8 mouse cellular contexts compared by ENCODE assay signal in the genomic region with DNA sequence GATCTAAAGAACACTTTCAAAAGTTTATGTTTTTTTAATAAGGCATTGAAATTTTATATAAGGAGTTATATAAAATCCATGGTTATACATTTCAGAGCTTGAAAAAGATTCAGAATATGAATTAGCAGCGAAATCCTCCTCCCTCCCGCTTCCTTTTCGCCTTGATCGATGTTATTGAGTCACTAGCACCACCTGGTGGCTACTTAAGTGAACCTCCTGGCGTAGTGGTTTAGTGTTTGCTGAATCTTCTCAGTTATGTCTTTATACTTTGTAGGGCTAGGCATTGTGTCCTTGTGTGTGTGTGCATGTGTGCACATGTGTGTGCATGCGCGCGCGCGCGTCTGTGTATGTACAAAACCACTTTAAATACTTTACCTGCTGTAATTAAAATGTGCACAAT. TPM values are rescaled to one million over a fixed set of nuclear protein-coding genes. Genes with fewer than 3 reads are reported as not detected.
DNase-seq lines count a peak whose midpoint lies in the region; ATAC-seq and TF ChIP-seq lines count a peak whose summit lies in the region.

No protein-coding gene starts in this region.

- H3K27me3 ChIP-seq in spleen, adult 2 months (ENCODE audit: control insufficient read depth, insufficient read depth, low read length), result no peaks in the 10 kb centered on the region
- H3K27me3 ChIP-seq in intestine, embryonic 15.5 days (replicated peaks), result no peaks in the 10 kb centered on the region
- no peaks in the 10 kb centered on the region for H3K27me3 ChIP-seq in midbrain, embryonic 15.5 days (replicated peaks)

- H3K4me2 ChIP-seq in intestine, embryonic 15.5 days (replicated peaks), result no peak overlapping the region
- H3K4me2 ChIP-seq in midbrain, embryonic 15.5 days, result no peak overlapping the region

- peak; percentile 66; the same call in 1 of the 2 replicates for ATAC-seq in intestine, embryonic 15.5 days
- ATAC-seq in midbrain, embryonic 15.5 days (replicated peaks), result peak; percentile 94

- no peak overlapping the region for H3K9ac ChIP-seq in intestine, embryonic 15.5 days
- H3K9ac ChIP-seq in midbrain, embryonic 15.5 days, result no peak overlapping the region

- TF ChIP-seq CTCF in spleen, adult 2 months (IDR thresholded peaks at IDR 0.05; ENCODE audit: extremely low read depth, insufficient read depth, insufficient read length, insufficient replicate concordance), result peak; percentile 35; the same call in 1 of the 2 replicates
- peak; percentile 90 for TF ChIP-seq CTCF in left cerebral cortex, adult 2 months (IDR thresholded peaks at IDR 0.05)

- no peak overlapping the region for H3K4me3 ChIP-seq in spleen, adult 2 months (ENCODE audit: extremely low read depth, insufficient read depth, insufficient read length)
- H3K4me3 ChIP-seq in intestine, embryonic 15.5 days (replicated peaks), result no peak overlapping the region
- H3K4me3 ChIP-seq in left cerebral cortex, adult 2 months, result no peak overlapping the region
- H3K4me3 ChIP-seq in midbrain, embryonic 15.5 days, result no peak overlapping the region

- H3K4me1 ChIP-seq in spleen, adult 2 months (ENCODE audit: control insufficient read depth, insufficient read depth, insufficient read length), result no peaks in the 10 kb centered on the region
- H3K4me1 ChIP-seq in intestine, embryonic 15.5 days (replicated peaks), result no peaks in the 10 kb centered on the region
- H3K4me1 ChIP-seq in midbrain, embryonic 15.5 days, result no peaks in the 10 kb centered on the region

- no peak for TF ChIP-seq POLR2A in spleen, adult 2 months (IDR thresholded peaks at IDR 0.05; ENCODE audit: low read depth, low read length)

- no peaks in the 10 kb centered on the region for H3K9me3 ChIP-seq in intestine, embryonic 15.5 days
- H3K9me3 ChIP-seq in midbrain, embryonic 15.5 days, result no peaks in the 10 kb centered on the region

- DNase-seq in spleen, adult 2 months (ENCODE audit: low read depth in 1 of 2, low spot score in 2 of 2), result no peak
- DNase-seq in spleen, adult 12 weeks (ENCODE audit: low spot score), result no peak
- DNase-seq in cerebellum, adult 8-10 months, result peak; percentile 29
- DNase-seq in forelimb bud, embryonic 11.5 days (ENCODE audit: low read depth, low spot score), result peak; percentile 72
- peak; percentile 65 to 68 for DNase-seq in left cerebral cortex, adult 2 months (ENCODE audit: extremely low spot score in 1 of 2, low spot score in 2 of 2)
- peak; percentile 66 for DNase-seq in testis, postnatal 10 days (ENCODE audit: low spot score)

- 4% methylated on average over 11 of the region's 11 CpGs for WGBS in spleen, adult 2 months
- 11% methylated on average over 11 of the region's 11 CpGs for WGBS in intestine, embryonic 15.5 days
- 6% methylated on average over 11 of the region's 11 CpGs for WGBS in midbrain, embryonic 15.5 days

- intact Hi-C loops in left cerebral cortex, adult 2 months (cut with DNase I), result loop anchor here (2.0 to 10.0 kb wide), 6 partner anchors 70 to 468 kb away; no protein-coding TSS in a partner anchor

- H3K36me3 ChIP-seq in spleen, adult 2 months (ENCODE audit: control insufficient read depth, insufficient read depth, low read length), result no peaks in the 10 kb centered on the region
- H3K36me3 ChIP-seq in intestine, embryonic 15.5 days, result no peaks in the 10 kb centered on the region
- no peaks in the 10 kb centered on the region for H3K36me3 ChIP-seq in midbrain, embryonic 15.5 days (replicated peaks)

- H3K27ac ChIP-seq in spleen, adult 2 months (ENCODE audit: insufficient read depth, low read length), result no peak overlapping the region
- H3K27ac ChIP-seq in intestine, embryonic 15.5 days, result no peak overlapping the region
- peak overlapping the region; percentile 67 for H3K27ac ChIP-seq in left cerebral cortex, adult 2 months
- H3K27ac ChIP-seq in midbrain, embryonic 15.5 days, result no peak overlapping the region

RNA-seq across cellular contexts. Expression of a gene that starts 14.9 kb away (rescaled TPM):
- not detected in 2 replicates for polyA plus RNA-seq in spleen, adult 2 months (2012; rRNA removed)
- not detected in 2 replicates for polyA plus RNA-seq in intestine, embryonic 15.5 days (2015; fragmentation: Nextera tagmentation; extraction: Ambion mirVana)
- under 1 TPM; 0.23 to 0.36 TPM for total RNA-seq in left cerebral cortex, adult 2 months (2021)
- not detected in 2 replicates for polyA plus RNA-seq in midbrain, embryonic 15.5 days (2015; fragmentation: Nextera tagmentation; extraction: Ambion mirVana)

RNA-seq across cellular contexts. Expression of a gene that starts 36.0 kb away (rescaled TPM):
- not detected in 2 replicates for polyA plus RNA-seq in spleen, adult 2 months (2012; rRNA removed)
- polyA plus RNA-seq in intestine, embryonic 15.5 days (2015; fragmentation: Nextera tagmentation; extraction: Ambion mirVana), result not detected in 2 replicates
- total RNA-seq in left cerebral cortex, adult 2 months (2021), result under 1 TPM; 0.05 to 0.07 TPM
- polyA plus RNA-seq in midbrain, embryonic 15.5 days (2015; fragmentation: Nextera tagmentation; extraction: Ambion mirVana), result not detected in 2 replicates

RNA-seq across cellular contexts. Expression of a gene that starts 59.1 kb away (rescaled TPM):
- polyA plus RNA-seq in spleen, adult 2 months (2012; rRNA removed), result not detected in 2 replicates
- polyA plus RNA-seq in intestine, embryonic 15.5 days (2015; fragmentation: Nextera tagmentation; extraction: Ambion mirVana), result not detected in 2 replicates
- under 1 TPM; 0.26 to 0.34 TPM for total RNA-seq in left cerebral cortex, adult 2 months (2021)
- polyA plus RNA-seq in midbrain, embryonic 15.5 days (2015; fragmentation: Nextera tagmentation; extraction: Ambion mirVana), result not detected in 2 replicates

Comparison
In these comparisons a context has a peak if more than half of its experiments do, and no peak if none do; other contexts are left out.
1. DNase-seq: peak in cerebellum, adult 8-10 months (single experiment), forelimb bud, embryonic 11.5 days (single experiment), left cerebral cortex, adult 2 months (2 of 2) and testis, postnatal 10 days (single experiment); none in spleen, adult 2 months (0 of 2) and spleen, adult 12 weeks (single experiment).